Mouse (Mus musculus): ENCODE measurements around the gene Zfp385c.

DNA sequence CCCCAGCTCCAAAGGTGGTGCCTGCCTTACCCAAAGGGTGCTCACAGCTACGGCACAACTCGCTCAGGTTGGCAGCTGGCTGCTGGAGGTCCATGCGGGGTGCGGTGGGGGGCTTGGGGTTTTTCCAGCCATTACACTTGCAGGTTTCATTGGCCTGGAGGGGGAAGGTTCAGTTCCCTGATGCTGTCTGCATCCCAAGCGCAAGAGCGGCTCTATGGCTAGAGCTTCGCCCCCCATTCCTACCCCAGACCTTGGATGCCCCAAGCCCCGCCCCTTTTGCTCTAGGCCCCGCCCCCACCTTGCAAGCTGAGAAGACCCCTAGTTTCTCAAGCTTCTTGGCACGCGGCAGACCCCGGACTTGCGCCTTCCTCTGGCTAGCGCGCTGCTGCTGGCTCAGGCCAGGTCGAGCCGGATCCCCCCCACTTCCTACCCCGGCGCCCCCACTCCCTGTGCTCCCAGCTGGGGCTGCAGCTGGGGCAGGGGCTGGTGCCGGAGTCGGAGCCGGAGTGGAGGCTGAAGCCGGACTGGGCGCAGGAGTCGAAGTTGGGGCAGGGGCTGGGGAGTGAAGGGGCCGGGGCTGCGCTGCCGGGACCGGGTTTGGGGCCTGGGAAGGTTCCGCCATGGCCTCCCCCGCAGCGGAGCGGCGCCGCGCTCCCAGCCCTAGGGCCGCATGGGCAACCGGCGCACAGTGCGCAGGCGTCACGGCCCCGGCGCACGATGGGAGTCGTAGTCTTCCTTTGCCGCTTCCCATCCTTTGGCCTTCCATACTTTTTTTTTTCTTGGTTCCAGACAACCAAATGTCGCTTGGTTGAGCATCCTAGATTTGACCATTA, 19.7 kb upstream of the Zfp385c start, which contains the start of gene Kat2a:
- no peak for TF ChIP-seq GATA1 (IDR thresholded peaks at IDR 0.05; ENCODE audit: borderline replicate concordance, low read length)
- TF ChIP-seq CTCF (IDR thresholded peaks at IDR 0.05; ENCODE audit: low read depth, low read length) = no peak

Data from G1E (cell line).